Mouse (Mus musculus): Measurements from ENCODE around the gene Camta1. TPM values are rescaled to one million over a fixed set of nuclear protein-coding genes. Genes with fewer than 3 reads are reported as not detected.

Gene Camta1
- polyA plus RNA-seq, 1 experiment from 2014 or later = 159 TPM

- WGBS = 58% methylated on average over 8 of the region's 8 CpGs
Measured at GRCm38 (mm10) chr4:151483977-151484313, 377.7 kb downstream of the Camta1 start.

GRCm38 (mm10) chr4:151483299-151483976 is 378.2 kb downstream of the Camta1 start:
- peaks cover 5% of the 10 kb centered on the region for H3K9me3 ChIP-seq (replicated peaks)
- no peak overlapping the region for H3K4me2 ChIP-seq
- H3K36me3 ChIP-seq = no peaks in the 10 kb centered on the region
- ATAC-seq (ENCODE audit: insufficient number of reproducible peaks, low FRiP score) = no peak
- H3K27me3 ChIP-seq (replicated peaks) = peaks cover 24% of the 10 kb centered on the region
- no peak overlapping the region for H3K9ac ChIP-seq
- no peak overlapping the region for H3K4me3 ChIP-seq
- H3K27ac ChIP-seq (ENCODE audit: poor library complexity, severe bottlenecking) = no peak overlapping the region
- WGBS = 17% methylated on average over 21 of the region's 21 CpGs
- H3K4me1 ChIP-seq (replicated peaks) = no peaks in the 10 kb centered on the region

More at GRCm38 (mm10) chr4:151483977-151484313, 377.7 kb downstream of the Camta1 start:
- no peaks in the 10 kb centered on the region for H3K36me3 ChIP-seq
- H3K27me3 ChIP-seq (replicated peaks) = peaks cover 24% of the 10 kb centered on the region
- no peak overlapping the region for H3K9ac ChIP-seq
- no peak for ATAC-seq (ENCODE audit: insufficient number of reproducible peaks, low FRiP score)
- no peaks in the 10 kb centered on the region for H3K4me1 ChIP-seq (replicated peaks)
- peaks cover 5% of the 10 kb centered on the region for H3K9me3 ChIP-seq (replicated peaks)
- no peak overlapping the region for H3K4me3 ChIP-seq
- no peak overlapping the region for H3K4me2 ChIP-seq
- H3K27ac ChIP-seq (ENCODE audit: poor library complexity, severe bottlenecking) = no peak overlapping the region

- no peaks in the 10 kb centered on the region for H3K36me3 ChIP-seq
- H3K4me1 ChIP-seq (replicated peaks) = no peaks in the 10 kb centered on the region
- no peak overlapping the region for H3K4me2 ChIP-seq
- H3K27me3 ChIP-seq (replicated peaks) = peaks cover 24% of the 10 kb centered on the region
- H3K9me3 ChIP-seq (replicated peaks) = peaks cover 10% of the 10 kb centered on the region
- no peak for ATAC-seq (ENCODE audit: insufficient number of reproducible peaks, low FRiP score)
- H3K4me3 ChIP-seq = no peak overlapping the region
- 81% methylated on average over 3 of the region's 3 CpGs for WGBS
- no peak overlapping the region for H3K9ac ChIP-seq
- H3K27ac ChIP-seq (ENCODE audit: poor library complexity, severe bottlenecking) = no peak overlapping the region
Measured at GRCm38 (mm10) chr4:151480928-151481327, 380.7 kb downstream of the Camta1 start.

GRCm38 (mm10) chr4:151477950-151478349 is 383.7 kb downstream of the Camta1 start:
- H3K4me1 ChIP-seq (replicated peaks) = no peaks in the 10 kb centered on the region
- ATAC-seq (ENCODE audit: insufficient number of reproducible peaks, low FRiP score) = no peak

GRCm38 (mm10) chr4:151474895-151475470 is 386.7 kb downstream of the Camta1 start:
- H3K27ac ChIP-seq (ENCODE audit: poor library complexity, severe bottlenecking) = no peak overlapping the region
- 85% methylated on average over 16 of the region's 16 CpGs for WGBS
- H3K9me3 ChIP-seq (replicated peaks) = peaks cover 9% of the 10 kb centered on the region
- no peak for ATAC-seq (ENCODE audit: insufficient number of reproducible peaks, low FRiP score)
- no peaks in the 10 kb centered on the region for H3K4me1 ChIP-seq (replicated peaks)
- H3K4me2 ChIP-seq = no peak overlapping the region
- no peak overlapping the region for H3K9ac ChIP-seq
- no peaks in the 10 kb centered on the region for H3K36me3 ChIP-seq
- H3K4me3 ChIP-seq = no peak overlapping the region
- H3K27me3 ChIP-seq (replicated peaks) = peaks cover 3% of the 10 kb centered on the region; the same call in 1 of the 2 replicates

More at GRCm38 (mm10) chr4:151477950-151478349, 383.7 kb downstream of the Camta1 start:
- Histone ChIP-seq H3K4me2 (no peak overlapping the region), H3K9me3 (replicated peaks) (peaks cover 14% of the 10 kb centered on the region), H3K9ac (no peak overlapping the region), H3K27ac (ENCODE audit: poor library complexity, severe bottlenecking) (no peak overlapping the region), H3K4me3 (no peak overlapping the region), H3K36me3 (no peaks in the 10 kb centered on the region), H3K27me3 (replicated peaks) (0 out of 2 replicates have a peak, but pooled peaks cover 3% of the 10 kb centered on the region)
- WGBS = 78% methylated on average over 6 of the region's 6 CpGs

GRCm38 (mm10) chr4:151471886-151472285 is 389.8 kb downstream of the Camta1 start:
- Histone ChIP-seq H3K4me1 (replicated peaks) (no peaks in the 10 kb centered on the region), H3K9me3 (replicated peaks) (peaks cover 9% of the 10 kb centered on the region), H3K9ac (no peak overlapping the region), H3K27ac (ENCODE audit: poor library complexity, severe bottlenecking) (no peak overlapping the region), H3K36me3 (no peaks in the 10 kb centered on the region), H3K27me3 (replicated peaks) (peaks cover 3% of the 10 kb centered on the region; the same call in 1 of the 2 replicates), H3K4me3 (no peak overlapping the region), H3K4me2 (no peak overlapping the region)
- no peak for ATAC-seq (ENCODE audit: insufficient number of reproducible peaks, low FRiP score)
- WGBS = 79% methylated on average over 4 of the region's 4 CpGs

- no peaks in the 10 kb centered on the region; the same call in 1 of the 2 replicates for H3K27me3 ChIP-seq (replicated peaks)
Measured at GRCm38 (mm10) chr4:151468381-151468780, 393.3 kb downstream of the Camta1 start.

GRCm38 (mm10) chr4:151458686-151459085 is 403.0 kb downstream of the Camta1 start:
- no peak overlapping the region for H3K9ac ChIP-seq
- no peak overlapping the region for H3K27ac ChIP-seq (ENCODE audit: poor library complexity, severe bottlenecking)
- H3K27me3 ChIP-seq (replicated peaks) = peaks cover 6% of the 10 kb centered on the region; the same call in 1 of the 2 replicates
- H3K4me1 ChIP-seq (replicated peaks) = no peaks in the 10 kb centered on the region
- 62% methylated on average over 11 of the region's 11 CpGs for WGBS
- H3K9me3 ChIP-seq (replicated peaks) = no peaks in the 10 kb centered on the region
- no peak overlapping the region for H3K4me2 ChIP-seq
- no peak for ATAC-seq (ENCODE audit: insufficient number of reproducible peaks, low FRiP score)
- no peaks in the 10 kb centered on the region for H3K36me3 ChIP-seq
- H3K4me3 ChIP-seq = no peak overlapping the region

More at GRCm38 (mm10) chr4:151468381-151468780, 393.3 kb downstream of the Camta1 start:
- no peak overlapping the region for H3K4me3 ChIP-seq
- H3K4me2 ChIP-seq = no peak overlapping the region
- no peaks in the 10 kb centered on the region for H3K36me3 ChIP-seq
- ATAC-seq (ENCODE audit: insufficient number of reproducible peaks, low FRiP score) = no peak
- H3K9me3 ChIP-seq (replicated peaks) = no peaks in the 10 kb centered on the region
- no peak overlapping the region for H3K9ac ChIP-seq
- H3K4me1 ChIP-seq (replicated peaks) = no peaks in the 10 kb centered on the region
- WGBS = 84% methylated on average over 5 of the region's 5 CpGs
- no peak overlapping the region for H3K27ac ChIP-seq (ENCODE audit: poor library complexity, severe bottlenecking)

- H3K9ac ChIP-seq = no peak overlapping the region
- H3K9me3 ChIP-seq (replicated peaks) = no peaks in the 10 kb centered on the region
- no peaks in the 10 kb centered on the region for H3K36me3 ChIP-seq
- H3K4me3 ChIP-seq = no peak overlapping the region
- H3K4me2 ChIP-seq = no peak overlapping the region
- WGBS = 73% methylated on average over 3 of the region's 3 CpGs
- H3K27ac ChIP-seq (ENCODE audit: poor library complexity, severe bottlenecking) = no peak overlapping the region
- peaks cover 6% of the 10 kb centered on the region for H3K4me1 ChIP-seq (replicated peaks)
- H3K27me3 ChIP-seq (replicated peaks) = peaks cover 6% of the 10 kb centered on the region; the same call in 1 of the 2 replicates
- no peak for ATAC-seq (ENCODE audit: insufficient number of reproducible peaks, low FRiP score)
Measured at GRCm38 (mm10) chr4:151454611-151455010, 407.1 kb downstream of the Camta1 start.

GRCm38 (mm10) chr4:151454065-151454464 is 407.6 kb downstream of the Camta1 start:
- Histone ChIP-seq H3K27ac (ENCODE audit: poor library complexity, severe bottlenecking) (no peak overlapping the region), H3K27me3 (replicated peaks) (peaks cover 6% of the 10 kb centered on the region; the same call in 1 of the 2 replicates), H3K9ac (no peak overlapping the region), H3K36me3 (no peaks in the 10 kb centered on the region), H3K4me2 (no peak overlapping the region), H3K9me3 (replicated peaks) (no peaks in the 10 kb centered on the region), H3K4me1 (replicated peaks) (peaks cover 12% of the 10 kb centered on the region), H3K4me3 (no peak overlapping the region)
- 78% methylated on average over 3 of the region's 3 CpGs for WGBS
- no peak for ATAC-seq (ENCODE audit: insufficient number of reproducible peaks, low FRiP score)

- no peaks in the 10 kb centered on the region for H3K9me3 ChIP-seq (replicated peaks)
- H3K9ac ChIP-seq = no peak overlapping the region
- 70% methylated on average over 6 of the region's 6 CpGs for WGBS
- H3K36me3 ChIP-seq = no peaks in the 10 kb centered on the region
- H3K27ac ChIP-seq (ENCODE audit: poor library complexity, severe bottlenecking) = no peak overlapping the region
- H3K27me3 ChIP-seq (replicated peaks) = peaks cover 6% of the 10 kb centered on the region; the same call in 1 of the 2 replicates
- peaks cover 12% of the 10 kb centered on the region for H3K4me1 ChIP-seq (replicated peaks)
- no peak for ATAC-seq (ENCODE audit: insufficient number of reproducible peaks, low FRiP score)
- H3K4me3 ChIP-seq = no peak overlapping the region
- H3K4me2 ChIP-seq = no peak overlapping the region
Measured at GRCm38 (mm10) chr4:151451885-151452284, 409.8 kb downstream of the Camta1 start.

Measured in heart, embryonic 12.5 days (tissue).